Mouse (Mus musculus) adrenal gland, postnatal 10 days (tissue): Measurements from ENCODE around the gene Tshz2. TPM values are rescaled to one million over a fixed set of nuclear protein-coding genes. Genes with fewer than 3 reads are reported as not detected.
A peak's percentile ranks its signal among the peaks of the same experiment; 100 is the strongest.

Source experiments
- DNase-seq: peaks from one replicate; pipeline ENCODE4 v3.0.0; 2021; ENCODE audit warnings: mixed read lengths
- total RNA-seq, 2 experiments: library from RNA; stranded (reverse); gene quantifications; 2 replicates each; pipeline ENCODE4 v1.2.3; 2021

The Tshz2 gene
- total RNA-seq, 2 experiments from 2014 or later: 44.7 to 45.4 TPM

DNA sequence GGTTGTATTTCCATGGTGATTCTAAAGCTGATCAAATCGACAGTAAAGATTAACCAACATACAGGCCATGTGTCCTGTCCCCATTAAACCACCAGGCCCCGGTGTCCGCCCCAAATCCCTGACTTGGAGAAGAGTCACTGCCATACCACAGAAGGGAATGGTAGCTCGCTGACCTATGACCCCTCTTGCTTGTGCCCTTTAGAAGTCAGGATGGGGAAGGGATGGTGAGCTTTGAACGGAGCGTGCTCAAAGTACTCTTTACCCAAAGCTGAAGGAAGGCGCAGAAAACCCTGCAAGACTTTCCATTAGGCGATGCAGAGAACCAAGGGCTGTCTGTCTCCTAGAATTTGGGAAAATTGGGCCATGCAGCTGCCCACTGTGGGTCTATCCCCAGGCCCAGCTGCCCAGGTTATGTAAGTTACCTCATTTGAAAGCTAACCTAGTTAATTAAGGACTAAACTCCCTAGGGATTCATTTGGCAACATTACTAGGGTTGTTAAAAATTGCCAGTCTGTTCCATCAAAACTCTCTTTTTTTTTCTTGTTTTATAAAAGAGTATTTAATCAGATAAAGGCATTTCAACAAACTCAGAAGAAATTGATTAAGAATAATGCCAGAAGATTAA, 238.7 kb downstream of the Tshz2 start:
- DNase-seq: no peak

GRCm38 (mm10) chr2:169873442-169873841, 240.6 kb downstream of the Tshz2 start:
- no peak for DNase-seq

GRCm38 (mm10) chr2:169887921-169888320, 255.1 kb downstream of the Tshz2 start:
- no peak for DNase-seq

- DNase-seq: no peak
These were observed 259.7 kb downstream of the Tshz2 start for GRCm38 (mm10) chr2:169892441-169893038.

DNA sequence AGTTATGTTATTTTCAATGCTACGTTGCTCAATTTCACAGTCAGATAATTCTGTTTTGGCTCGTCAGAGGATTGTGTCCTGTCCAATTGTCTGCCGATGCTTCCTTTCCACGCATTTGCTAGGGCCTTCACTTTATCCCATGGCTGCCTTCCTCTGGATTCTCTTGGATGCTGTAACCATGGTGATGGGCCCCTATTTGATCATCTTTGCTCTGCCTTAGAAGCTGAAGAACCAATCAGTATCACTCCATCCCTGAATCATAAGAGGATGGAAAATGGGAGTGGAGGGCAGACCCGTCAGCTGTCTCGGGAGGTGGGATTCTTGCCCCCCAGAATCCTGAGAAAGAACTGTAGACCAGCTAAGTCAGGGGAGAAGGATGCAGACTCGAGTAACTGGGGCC, 270.1 kb downstream of the Tshz2 start:
- no peak for DNase-seq

GRCm38 (mm10) chr2:169906396-169906795, 273.6 kb downstream of the Tshz2 start:
- DNase-seq: no peak

- no peak for DNase-seq
These were observed 275.2 kb downstream of the Tshz2 start for GRCm38 (mm10) chr2:169907979-169908378.

GRCm38 (mm10) chr2:169910606-169911005, 277.8 kb downstream of the Tshz2 start:
- DNase-seq: no peak

GRCm38 (mm10) chr2:169912826-169913225, 280.0 kb downstream of the Tshz2 start:
- no peak for DNase-seq

GRCm38 (mm10) chr2:169914903-169915302, 282.1 kb downstream of the Tshz2 start:
- no peak for DNase-seq

DNA sequence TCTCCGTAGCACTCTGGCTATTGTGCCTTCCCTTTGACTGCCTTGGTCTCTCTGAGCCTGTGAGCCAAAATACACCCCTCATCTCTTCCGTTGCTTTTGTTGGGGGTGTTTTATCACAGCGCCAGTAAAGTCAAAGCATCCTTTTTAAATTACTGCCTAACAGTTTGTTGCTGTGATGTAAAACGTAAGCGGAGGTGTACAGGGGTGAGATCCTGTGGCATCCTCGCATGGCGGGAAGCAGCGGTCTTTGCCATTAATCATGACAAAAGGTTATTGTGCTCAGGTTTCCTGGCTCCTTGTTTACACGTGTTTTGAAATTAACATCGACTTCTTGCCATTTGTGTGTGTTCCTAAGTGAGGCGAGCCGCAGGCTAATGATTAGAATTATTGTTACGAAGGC, 282.5 kb downstream of the Tshz2 start:
- no peak for DNase-seq

DNA sequence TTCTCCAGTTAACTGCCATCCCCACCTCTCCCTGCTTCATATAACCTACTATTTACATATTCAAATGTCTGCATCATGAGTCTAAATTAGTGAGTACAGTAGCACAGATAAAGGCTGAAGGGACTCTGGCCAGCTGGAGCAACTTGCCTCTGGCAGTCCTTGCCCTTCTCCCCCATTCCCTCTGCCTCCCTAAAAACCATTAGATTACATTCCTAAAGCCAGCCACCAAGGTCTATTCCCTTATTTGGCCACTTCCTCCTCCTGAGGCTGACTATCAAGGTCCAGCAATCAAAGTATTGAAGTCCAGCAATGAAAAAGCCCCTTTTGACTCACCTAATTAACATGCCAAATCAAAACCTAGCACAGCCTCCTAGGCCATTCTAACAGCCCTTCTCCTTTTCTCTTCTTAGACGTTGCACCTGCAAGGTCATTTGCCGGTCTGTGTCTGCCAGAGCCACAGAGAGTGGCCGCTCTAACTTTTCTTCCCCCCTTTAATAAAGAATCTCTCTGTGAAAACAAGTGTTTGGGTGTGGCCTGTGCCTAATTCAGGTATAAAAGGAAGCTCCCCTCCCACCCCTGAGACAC, 286.4 kb downstream of the Tshz2 start:
- peak; percentile 40 for DNase-seq

GRCm38 (mm10) chr2:169924177-169924810, 291.5 kb downstream of the Tshz2 start:
- DNase-seq: no peak

GRCm38 (mm10) chr2:169925466-169925865, 292.7 kb downstream of the Tshz2 start:
- DNase-seq: peak; percentile 26

- peak; percentile 67 for DNase-seq
These were observed 293.2 kb downstream of the Tshz2 start for GRCm38 (mm10) chr2:169926016-169926415.

DNA sequence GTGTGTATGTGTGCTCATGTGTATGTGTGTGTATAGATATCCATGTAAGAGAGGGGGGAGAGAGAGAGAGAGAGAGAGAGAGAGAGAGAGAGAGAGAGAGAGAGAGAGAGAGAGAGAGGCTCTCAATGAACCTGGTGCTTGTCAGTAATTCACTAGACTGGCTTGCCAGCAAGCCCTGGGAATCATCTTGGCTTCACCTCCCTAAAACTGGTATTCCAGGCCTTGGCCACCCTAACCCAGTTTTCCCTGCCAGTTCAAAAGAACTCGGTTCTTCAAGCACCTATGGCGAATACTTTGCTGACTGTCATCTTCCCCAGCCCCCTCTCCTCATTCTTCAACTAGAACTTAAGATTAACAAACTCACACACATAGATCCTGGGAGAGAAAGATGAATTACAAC, 294.6 kb downstream of the Tshz2 start:
- DNase-seq: no peak

DNA sequence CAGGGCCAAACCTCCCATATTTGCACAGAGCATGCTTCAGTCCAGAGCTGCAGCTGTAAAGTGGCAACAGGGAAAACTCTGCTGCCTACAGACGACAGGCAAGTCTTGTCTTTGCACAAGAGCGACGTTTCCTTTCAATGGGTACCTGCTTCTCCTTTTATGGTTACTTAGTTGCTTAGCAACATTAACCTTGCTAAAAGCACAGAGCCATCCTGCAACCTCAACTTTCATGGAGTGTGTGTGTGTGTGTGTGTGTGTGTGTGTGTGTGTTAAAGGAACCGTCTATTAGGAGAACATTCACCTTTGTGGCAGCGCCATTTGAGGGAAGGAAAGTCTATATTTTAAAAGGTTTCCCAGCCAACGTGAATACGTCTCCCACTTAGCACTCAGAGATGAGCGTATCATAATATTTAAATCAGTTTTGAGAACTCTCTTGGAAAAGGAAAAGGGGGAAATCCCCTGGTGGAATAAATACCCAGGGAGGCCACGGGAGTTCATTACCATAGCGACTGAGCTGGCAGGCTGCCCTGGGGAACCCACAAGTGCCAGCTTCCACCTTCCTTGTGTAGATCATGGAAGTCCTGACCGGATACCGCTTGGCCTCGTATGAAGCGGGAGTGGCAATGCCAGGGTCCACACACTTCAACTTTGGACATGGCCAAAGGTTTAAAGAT, 295.8 kb downstream of the Tshz2 start:
- peak; percentile 76 for DNase-seq

DNA sequence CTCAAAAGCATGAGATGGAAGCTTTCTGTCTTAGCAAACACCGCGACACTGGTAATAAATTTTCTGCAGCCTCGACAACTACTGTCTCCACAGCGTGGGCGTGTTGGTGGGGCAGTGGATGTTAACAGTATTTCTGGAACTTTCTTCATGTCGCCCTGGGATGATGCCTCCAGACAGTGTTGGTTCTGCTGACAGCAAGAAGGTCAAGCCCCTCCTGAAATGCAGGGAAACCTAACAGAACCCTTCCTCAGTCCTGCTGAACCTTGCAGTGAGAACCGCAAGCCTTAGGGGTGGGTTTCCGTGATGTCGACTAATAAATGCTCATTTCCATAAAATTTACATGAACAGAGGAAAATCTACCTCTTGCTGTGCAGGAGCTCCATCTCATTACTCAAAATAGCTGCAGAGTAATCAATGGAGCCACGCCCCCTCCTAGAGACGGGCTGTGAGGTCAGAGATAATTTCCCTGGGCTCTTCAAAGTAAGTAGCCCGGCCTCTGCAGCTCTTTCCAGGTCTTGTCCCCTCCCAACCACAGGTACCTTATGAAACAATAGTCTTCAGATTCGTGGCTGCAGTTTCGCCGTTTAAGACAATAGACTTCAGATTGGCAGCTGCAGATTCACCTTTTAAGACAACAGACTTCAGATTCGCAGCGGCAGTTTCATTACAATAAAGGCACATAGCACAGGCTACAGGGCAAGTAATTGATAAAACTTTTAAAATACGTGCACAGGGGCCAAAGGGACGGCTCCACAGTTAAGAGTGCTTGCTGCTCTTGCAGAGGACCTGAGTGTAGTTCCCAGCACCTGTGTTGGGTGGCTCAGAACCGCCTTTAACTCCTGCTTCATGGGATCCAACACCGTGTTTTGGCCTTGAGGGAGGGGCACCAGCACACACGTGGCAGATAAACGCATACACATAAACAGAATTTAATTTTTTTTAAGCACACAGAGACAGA, 297.0 kb downstream of the Tshz2 start:
- DNase-seq: peak; percentile 64

GRCm38 (mm10) chr2:169935642-169936041, 302.8 kb downstream of the Tshz2 start:
- no peak for DNase-seq

- DNase-seq: no peak
These were observed 307.7 kb downstream of the Tshz2 start for GRCm38 (mm10) chr2:169940297-169941142.

DNA sequence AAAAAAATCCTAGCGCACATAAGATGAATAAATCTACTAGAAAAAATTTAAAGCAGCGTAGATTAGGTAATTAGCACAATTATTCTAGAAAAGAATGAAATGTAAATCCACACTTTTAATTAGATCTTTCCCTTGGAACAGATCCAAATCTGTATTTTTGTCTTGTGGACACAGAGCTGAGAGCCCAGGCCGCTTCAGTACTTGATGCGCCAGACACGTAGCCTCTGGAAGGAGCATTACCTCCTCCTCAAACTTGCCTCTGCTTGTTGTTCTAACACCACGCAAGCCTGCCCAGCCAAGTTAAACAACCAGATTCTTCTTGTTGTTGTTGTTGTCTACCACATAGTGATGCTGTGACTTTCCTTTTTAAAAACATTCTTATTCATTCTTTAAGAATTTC, 310.9 kb downstream of the Tshz2 start:
- DNase-seq: no peak
